31 mouse cellular contexts compared by ENCODE assay signal in genomic region chr1:176903741-176904140, GRCm38 (mm10).
"Had no signal": no experiment of that assay in that cellular context is flagged by ENCODE, and none has a peak within 500 bp of the region (broad histone marks: within the 10 kb centered on the region; RNA-seq: fewer than 3 reads in every experiment).

No protein-coding gene starts in this region.

- H3K4me2 ChIP-seq: limb, embryonic 12.5 days; limb, embryonic 13.5 days; limb, embryonic 15.5 days; liver, embryonic 11.5 days; liver, embryonic 12.5 days; liver, embryonic 13.5 days; liver, embryonic 15.5 days; lung, embryonic 14.5 days; lung, embryonic 15.5 days; midbrain, embryonic 12.5 days; midbrain, embryonic 13.5 days; midbrain, embryonic 15.5 days; neural tube, embryonic 12.5 days; neural tube, embryonic 13.5 days had no signal

- H3K4me1 ChIP-seq: limb, embryonic 10.5 days; limb, embryonic 12.5 days; limb, embryonic 13.5 days; limb, embryonic 15.5 days; liver, embryonic 12.5 days; liver, embryonic 13.5 days; liver, embryonic 15.5 days; lung, embryonic 15.5 days; midbrain, embryonic 12.5 days; midbrain, embryonic 13.5 days; midbrain, embryonic 15.5 days; neural tube, embryonic 12.5 days; neural tube, embryonic 13.5 days had no signal

- H3K27ac ChIP-seq: limb, embryonic 10.5 days; limb, embryonic 12.5 days; limb, embryonic 13.5 days; limb, embryonic 15.5 days; liver, embryonic 12.5 days; liver, embryonic 13.5 days; liver, embryonic 14.5 days; liver, embryonic 15.5 days; lung, embryonic 15.5 days; macrophage; midbrain, embryonic 12.5 days; midbrain, embryonic 13.5 days; midbrain, embryonic 15.5 days; neural tube, embryonic 12.5 days; neural tube, embryonic 13.5 days had no signal

- DNase-seq: left cerebral cortex, postnatal 4 days; liver; liver, embryonic 13.5 days; liver, postnatal 0 days; lung, adult 18-20 months; lung, adult 2 months; lung, embryonic 14.5 days; lung, postnatal 10 days; lung, postnatal 14 days; lung, postnatal 36 days; lung, postnatal 4 days; midbrain, embryonic 14.5 days had no signal

- H3K4me3 ChIP-seq: limb, embryonic 10.5 days; limb, embryonic 12.5 days; limb, embryonic 13.5 days; limb, embryonic 15.5 days; liver, embryonic 12.5 days; liver, embryonic 13.5 days; liver, embryonic 15.5 days; lung, embryonic 15.5 days; megakaryocyte, embryonic 14.5 days; midbrain, embryonic 10.5 days; midbrain, embryonic 12.5 days; midbrain, embryonic 13.5 days; midbrain, embryonic 15.5 days; myocyte; neural tube, embryonic 12.5 days; neural tube, embryonic 13.5 days had no signal

- H3K9ac ChIP-seq: limb, embryonic 12.5 days; limb, embryonic 13.5 days; limb, embryonic 15.5 days; liver, embryonic 12.5 days; liver, embryonic 13.5 days; liver, embryonic 14.5 days; liver, embryonic 15.5 days; liver, postnatal 0 days; lung, embryonic 14.5 days; lung, embryonic 15.5 days; midbrain, embryonic 12.5 days; midbrain, embryonic 13.5 days; midbrain, embryonic 15.5 days; neural tube, embryonic 12.5 days; neural tube, embryonic 13.5 days had no signal

- ATAC-seq: liver, embryonic 12.5 days; liver, postnatal 0 days; lung, postnatal 0 days; midbrain, embryonic 13.5 days; midbrain, embryonic 15.5 days had no signal

- H3K9me3 ChIP-seq: limb, embryonic 10.5 days; limb, embryonic 12.5 days; limb, embryonic 13.5 days; limb, embryonic 15.5 days; liver, embryonic 12.5 days; liver, embryonic 13.5 days; liver, embryonic 15.5 days; lung, embryonic 15.5 days; megakaryocyte, embryonic 14.5 days; midbrain, embryonic 10.5 days; midbrain, embryonic 12.5 days; midbrain, embryonic 13.5 days; midbrain, embryonic 15.5 days; neural tube, embryonic 12.5 days; neural tube, embryonic 13.5 days had no signal

- H3K36me3 ChIP-seq: limb, embryonic 10.5 days; limb, embryonic 12.5 days; limb, embryonic 13.5 days; limb, embryonic 15.5 days; liver, embryonic 12.5 days; liver, embryonic 13.5 days; liver, embryonic 15.5 days; lung, embryonic 15.5 days; midbrain, embryonic 12.5 days; midbrain, embryonic 13.5 days; midbrain, embryonic 15.5 days; neural tube, embryonic 12.5 days; neural tube, embryonic 13.5 days had no signal

- H3K27me3 ChIP-seq: limb, embryonic 12.5 days; limb, embryonic 13.5 days; limb, embryonic 15.5 days; liver, embryonic 12.5 days; liver, embryonic 13.5 days; liver, embryonic 15.5 days; lung, embryonic 15.5 days; megakaryocyte, embryonic 14.5 days; midbrain, embryonic 12.5 days; midbrain, embryonic 13.5 days; midbrain, embryonic 15.5 days; neural tube, embryonic 12.5 days; neural tube, embryonic 13.5 days had no signal
